In genomic region chr15:24566981-24567380, GRCm38 (mm10) we compare ENCODE assay signal across 10 mouse cellular contexts.
A peak's percentile ranks its signal among the peaks of the same experiment; 100 is the strongest.
DNase-seq lines count a peak whose midpoint lies in the region; ATAC-seq lines count a peak whose summit lies in the region.
"Had no signal": no experiment of that assay in that cellular context is flagged by ENCODE, and none has a peak within 500 bp of the region (broad histone marks: within the 10 kb centered on the region; RNA-seq: fewer than 3 reads in every experiment).

No protein-coding gene starts in this region.

- H3K9me3 ChIP-seq in forebrain, embryonic 15.5 days: no peaks in the 10 kb centered on the region
- no peaks in the 10 kb centered on the region for H3K9me3 ChIP-seq in neural tube, embryonic 14.5 days (ENCODE audit: control insufficient read depth, low read length)
- H3K9me3 ChIP-seq in liver, embryonic 11.5 days (ENCODE audit: control insufficient read depth, low read length): no peaks in the 10 kb centered on the region

- H3K36me3 ChIP-seq in forebrain, embryonic 15.5 days: no peaks in the 10 kb centered on the region
- H3K36me3 ChIP-seq in neural tube, embryonic 14.5 days (ENCODE audit: control insufficient read depth, insufficient read depth, low read length): no peaks in the 10 kb centered on the region
- H3K36me3 ChIP-seq in liver, embryonic 11.5 days (ENCODE audit: control insufficient read depth, insufficient read depth, low read length): no peaks in the 10 kb centered on the region

- H3K4me3 ChIP-seq in forebrain, embryonic 15.5 days: no peak overlapping the region
- no peak overlapping the region for H3K4me3 ChIP-seq in neural tube, embryonic 14.5 days (ENCODE audit: low read depth, low read length)
- no peak overlapping the region for H3K4me3 ChIP-seq in liver, embryonic 11.5 days (ENCODE audit: low read depth, low read length)
- H3K4me3 ChIP-seq: erythroblast, embryonic 14.5 days had no signal

- no peaks in the 10 kb centered on the region for H3K27me3 ChIP-seq in forebrain, embryonic 15.5 days
- no peaks in the 10 kb centered on the region for H3K27me3 ChIP-seq in neural tube, embryonic 14.5 days (ENCODE audit: control insufficient read depth, insufficient read depth, low read length)
- H3K27me3 ChIP-seq in liver, embryonic 11.5 days (replicated peaks; ENCODE audit: control insufficient read depth, insufficient read depth, low read length): no peaks in the 10 kb centered on the region

- no peak overlapping the region for H3K4me2 ChIP-seq in forebrain, embryonic 15.5 days (replicated peaks)
- H3K4me2 ChIP-seq in neural tube, embryonic 14.5 days (ENCODE audit: low read depth, low read length): no peak overlapping the region
- no peak overlapping the region for H3K4me2 ChIP-seq in liver, embryonic 11.5 days

- WGBS in forebrain, embryonic 15.5 days: 4% methylated on average over 3 of the region's 3 CpGs
- WGBS in neural tube, embryonic 14.5 days: 8% methylated on average over 3 of the region's 3 CpGs
- WGBS in liver, embryonic 11.5 days: 73% methylated on average over 3 of the region's 3 CpGs

- H3K27ac ChIP-seq in forebrain, embryonic 15.5 days (replicated peaks): peak overlapping the region; percentile 74
- H3K27ac ChIP-seq in neural tube, embryonic 14.5 days (ENCODE audit: low read depth, low read length): peak overlapping the region; percentile 34; the same call in 1 of the 2 replicates
- no peak overlapping the region for H3K27ac ChIP-seq in liver, embryonic 11.5 days (ENCODE audit: low read depth, low read length)
- H3K27ac ChIP-seq: stomach, postnatal 0 days had no signal

- peak; percentile 62 for DNase-seq in brain, embryonic 18.5 days (ENCODE audit: low read depth, low spot score)
- peak; percentile 11 for DNase-seq in left cerebral cortex, adult 11 months (ENCODE audit: low spot score)
- DNase-seq in cerebellum, adult 9-11 months: no peak
- no peak for DNase-seq in urinary bladder, postnatal 36 days (ENCODE audit: low spot score in 2 of 2)
- no peak for DNase-seq in adrenal gland, postnatal 10 days
- no peak for DNase-seq in liver, embryonic 11.5 days (ENCODE audit: low spot score)

- ATAC-seq in forebrain, embryonic 15.5 days (replicated peaks): peak; percentile 96
- ATAC-seq in neural tube, embryonic 14.5 days (ENCODE audit: low read depth): peak; percentile 94
- no peak for ATAC-seq in liver, embryonic 11.5 days (replicated peaks; ENCODE audit: low FRiP score)

- no peak overlapping the region for H3K9ac ChIP-seq in forebrain, embryonic 15.5 days (replicated peaks)
- no peak overlapping the region for H3K9ac ChIP-seq in neural tube, embryonic 14.5 days (replicated peaks; ENCODE audit: low read depth, low read length)
- H3K9ac ChIP-seq in liver, embryonic 11.5 days (ENCODE audit: low read depth, low read length): no peak overlapping the region

- peaks cover 7% of the 10 kb centered on the region for H3K4me1 ChIP-seq in forebrain, embryonic 15.5 days
- peaks cover 3% of the 10 kb centered on the region; the same call in 1 of the 2 replicates for H3K4me1 ChIP-seq in neural tube, embryonic 14.5 days (ENCODE audit: control insufficient read depth, insufficient read depth, low read length)
- H3K4me1 ChIP-seq in liver, embryonic 11.5 days (replicated peaks; ENCODE audit: control insufficient read depth, insufficient read depth, low read length): no peaks in the 10 kb centered on the region

Comparison
In these comparisons a context has a peak if more than half of its experiments do, and no peak if none do; other contexts are left out.
1. DNase-seq: peak in brain, embryonic 18.5 days (single experiment) and left cerebral cortex, adult 11 months (single experiment); none in cerebellum, adult 9-11 months (single experiment), urinary bladder, postnatal 36 days (0 of 2), adrenal gland, postnatal 10 days (single experiment) and liver, embryonic 11.5 days (single experiment).